Mouse (Mus musculus) adrenal gland, postnatal 14 days (tissue): ENCODE measurements at regions not wholly inside any gene's neighbourhood (a gene's known extent, or its start where the extent isn't known, plus 50 kb on each side); places are given as distances from the start of the nearest gene placed in this dataset.

Source experiments
- DNase-seq: peaks from one replicate; pipeline ENCODE4 v3.0.0; 2021; ENCODE audit warnings: mixed read lengths

DNA sequence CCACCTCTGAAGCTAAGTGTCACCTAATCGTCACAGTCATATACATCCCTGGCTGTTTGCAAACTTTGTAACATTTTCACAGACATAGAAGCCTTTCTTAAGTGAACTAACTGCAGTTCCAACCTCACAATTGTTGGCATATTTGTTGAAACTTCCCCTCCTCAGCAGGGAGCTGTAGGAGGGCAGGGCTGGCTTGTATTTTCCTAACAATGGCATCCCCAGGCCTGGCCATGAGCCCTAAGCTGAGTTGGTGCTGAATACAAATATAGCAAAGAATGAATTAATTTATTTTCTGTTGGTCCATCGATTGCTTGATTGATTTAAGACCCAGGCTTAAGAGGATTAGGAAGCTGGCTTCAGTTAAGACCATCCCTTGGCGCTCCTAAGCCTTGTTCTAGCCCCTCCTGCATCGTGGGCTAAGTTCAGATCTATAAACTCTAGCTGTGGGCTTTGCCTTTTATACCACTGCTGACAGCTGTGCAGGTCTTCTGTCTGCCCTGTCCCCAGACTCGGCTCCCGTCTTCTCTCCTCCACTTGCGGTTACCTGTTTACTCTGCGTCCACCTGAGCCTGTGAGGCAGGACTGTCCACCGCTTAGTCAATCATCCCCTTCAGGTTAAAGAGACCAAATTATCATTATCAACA, 269.8 kb downstream of the Hlx start:
- DNase-seq = no peak

- no peak for DNase-seq
Observed at GRCm38 (mm10) chr1:184461411-184461810, 271.0 kb downstream of the Hlx start.

- DNase-seq = no peak
Observed at GRCm38 (mm10) chr1:184456727-184457126, 275.7 kb downstream of the Hlx start.

- no peak for DNase-seq
Observed at GRCm38 (mm10) chr1:184454381-184454780, 278.0 kb downstream of the Hlx start.

GRCm38 (mm10) chr1:184453673-184454072, 278.7 kb downstream of the Hlx start:
- peak; percentile 19 for DNase-seq

DNA sequence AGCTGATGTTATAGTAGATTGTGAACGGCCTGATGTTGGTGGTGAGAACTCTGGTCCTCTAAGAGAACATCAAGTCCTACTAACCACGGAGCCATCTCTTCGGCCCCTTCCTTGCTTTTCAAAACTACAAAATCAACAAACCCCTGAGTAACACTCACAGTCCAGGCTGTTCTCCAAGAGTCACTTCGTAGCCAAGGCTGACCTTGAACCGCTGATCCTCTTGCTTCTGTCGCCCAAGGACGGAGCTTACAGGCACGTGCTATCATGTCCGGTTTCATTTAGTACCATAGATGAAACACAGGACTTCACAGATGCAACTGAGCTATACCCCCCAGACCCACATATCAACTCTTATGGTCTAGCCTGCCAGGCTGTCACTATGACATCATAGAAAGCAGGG, 279.4 kb downstream of the Hlx start:
- DNase-seq = peak; percentile 28

DNA sequence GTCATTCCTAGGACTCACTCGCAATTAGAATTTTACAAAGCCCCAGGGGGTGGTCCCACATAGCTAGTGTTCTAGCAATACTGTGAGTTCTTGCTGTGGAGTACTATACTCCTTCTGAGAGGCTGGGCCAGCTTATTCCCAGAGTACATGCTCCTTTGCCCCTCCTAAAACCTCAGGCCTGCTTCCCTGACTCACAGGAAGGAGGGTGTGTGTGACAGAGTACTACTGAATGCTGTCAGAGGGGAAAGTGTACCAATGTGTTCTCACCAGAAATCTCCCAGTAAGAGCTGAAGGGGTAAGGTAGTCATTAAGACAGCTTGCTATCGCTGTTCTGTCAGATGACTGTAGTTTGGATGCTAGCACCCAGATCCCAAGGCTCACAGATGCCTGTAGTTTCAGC, 280.7 kb downstream of the Hlx start:
- DNase-seq = no peak

DNA sequence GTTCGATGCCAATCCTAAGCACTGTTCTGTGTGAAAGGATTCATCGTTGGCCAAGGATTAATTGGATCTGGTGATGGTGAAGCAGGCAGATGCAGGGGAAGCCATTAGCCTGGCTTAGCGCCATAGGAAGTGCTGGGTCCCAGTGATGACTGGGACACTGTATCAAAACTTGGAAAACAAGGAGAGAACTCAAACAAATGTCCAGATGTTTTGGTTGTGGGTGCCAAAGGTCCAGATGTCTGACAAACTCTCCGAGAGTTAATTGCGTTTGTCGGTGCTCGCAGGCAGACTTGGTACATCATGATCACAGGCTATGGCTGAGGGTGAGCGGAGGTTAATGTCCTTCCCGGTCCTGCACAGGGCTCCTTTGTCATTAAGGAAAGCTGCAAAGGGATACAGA, 283.4 kb downstream of the Hlx start:
- DNase-seq = no peak

GRCm38 (mm10) chr1:184447911-184448310, 284.5 kb downstream of the Hlx start:
- peak; percentile 90 for DNase-seq

GRCm38 (mm10) chr1:184447161-184447667, 285.2 kb downstream of the Hlx start:
- peak; percentile 19 for DNase-seq

DNA sequence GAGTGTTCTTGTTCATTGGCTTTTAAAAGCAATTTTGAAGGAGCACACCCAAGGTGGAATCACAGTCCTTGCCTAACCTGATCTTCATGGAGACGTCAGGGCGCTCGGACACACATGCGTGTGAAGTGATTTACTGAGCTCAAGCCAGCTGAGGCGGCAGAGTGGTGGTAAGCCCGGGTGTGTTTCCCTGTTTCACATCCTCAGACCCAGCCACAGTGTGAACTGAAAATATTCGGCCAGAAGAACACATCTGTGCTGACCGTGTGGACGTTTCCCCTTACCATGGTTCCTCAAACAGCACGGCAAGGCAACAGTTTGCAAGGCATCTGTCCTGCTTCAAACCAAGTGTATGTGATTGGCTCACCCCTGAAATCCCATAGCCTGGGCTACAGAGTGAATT, 288.2 kb downstream of the Hlx start:
- DNase-seq = no peak

- DNase-seq = peak; percentile 9
Observed at GRCm38 (mm10) chr1:184442701-184443100, 289.7 kb downstream of the Hlx start.

- peak; percentile 26 for DNase-seq
Observed at GRCm38 (mm10) chr1:184441005-184441557, 291.3 kb downstream of the Hlx start.

DNA sequence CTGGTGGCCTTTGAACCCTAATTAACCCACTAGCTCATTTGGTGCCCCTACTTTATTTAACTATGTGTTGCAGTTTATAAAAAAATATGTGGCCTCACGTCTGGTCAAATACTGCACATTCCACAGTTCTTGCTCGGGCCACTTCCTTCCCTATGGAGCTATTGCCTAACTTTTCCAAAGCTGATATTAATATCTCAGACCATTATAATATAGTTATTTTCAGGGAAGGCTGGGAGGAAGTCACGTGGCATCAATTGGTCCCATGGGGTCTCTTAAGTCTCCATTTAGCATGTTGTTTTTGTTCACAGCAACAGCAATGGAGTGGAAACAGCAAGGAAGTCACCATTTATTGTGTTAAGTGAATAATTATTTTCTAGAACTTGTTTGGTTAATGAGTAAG, 292.9 kb downstream of the Hlx start:
- DNase-seq = no peak

- no peak for DNase-seq
Observed at GRCm38 (mm10) chr1:184436387-184436786, 296.0 kb downstream of the Hlx start.

GRCm38 (mm10) chr1:184428612-184429011, 303.8 kb downstream of the Hlx start:
- DNase-seq = no peak

GRCm38 (mm10) chr1:184428035-184428434, 304.4 kb downstream of the Hlx start:
- no peak for DNase-seq

DNA sequence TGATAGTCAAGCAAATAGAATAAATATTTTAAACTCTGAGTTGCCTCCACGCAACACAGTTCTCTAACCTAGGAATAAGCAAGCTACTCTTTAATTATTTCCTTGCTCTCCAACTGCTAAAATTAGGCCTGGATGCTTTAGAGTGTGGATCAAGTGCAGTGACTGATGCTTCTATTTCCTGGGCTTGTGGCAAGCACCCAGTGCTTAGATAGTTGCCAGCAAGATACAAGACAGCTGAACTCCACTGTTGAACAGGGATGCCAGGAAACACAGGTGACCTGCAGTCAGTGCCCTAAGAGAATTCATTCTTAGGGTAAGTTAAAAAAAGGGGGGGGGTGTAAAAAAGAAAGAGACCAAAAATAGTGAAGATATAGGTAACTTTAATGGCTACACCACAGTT, 306.7 kb downstream of the Hlx start:
- no peak for DNase-seq

GRCm38 (mm10) chr1:184424035-184424434, 308.4 kb downstream of the Hlx start:
- no peak for DNase-seq

- no peak for DNase-seq
Observed at GRCm38 (mm10) chr1:184412596-184412995, 319.8 kb downstream of the Hlx start.

- DNase-seq = no peak
Observed at GRCm38 (mm10) chr1:184411066-184411465, 321.4 kb downstream of the Hlx start.

DNA sequence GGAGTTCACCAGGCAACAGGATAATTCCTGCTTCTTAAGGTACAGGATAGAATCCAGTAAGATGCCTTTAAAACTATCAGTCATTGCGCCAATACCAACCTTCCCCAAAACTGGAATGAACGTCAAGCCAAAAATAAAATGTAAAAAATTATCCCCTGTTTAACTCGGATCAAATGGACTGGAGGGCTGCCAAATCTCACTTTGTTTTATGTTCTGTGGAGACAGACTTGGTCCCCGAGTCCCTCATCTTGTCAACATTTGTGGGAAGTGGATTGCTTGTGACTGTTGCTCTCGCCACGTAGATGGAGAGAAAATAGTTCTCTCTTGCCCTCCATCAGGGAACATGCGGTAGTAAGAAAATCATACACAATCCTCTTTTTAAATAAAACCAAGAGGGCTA, 322.4 kb downstream of the Hlx start:
- no peak for DNase-seq

- no peak for DNase-seq
Observed at GRCm38 (mm10) chr1:184402985-184403384, 329.4 kb downstream of the Hlx start.

DNA sequence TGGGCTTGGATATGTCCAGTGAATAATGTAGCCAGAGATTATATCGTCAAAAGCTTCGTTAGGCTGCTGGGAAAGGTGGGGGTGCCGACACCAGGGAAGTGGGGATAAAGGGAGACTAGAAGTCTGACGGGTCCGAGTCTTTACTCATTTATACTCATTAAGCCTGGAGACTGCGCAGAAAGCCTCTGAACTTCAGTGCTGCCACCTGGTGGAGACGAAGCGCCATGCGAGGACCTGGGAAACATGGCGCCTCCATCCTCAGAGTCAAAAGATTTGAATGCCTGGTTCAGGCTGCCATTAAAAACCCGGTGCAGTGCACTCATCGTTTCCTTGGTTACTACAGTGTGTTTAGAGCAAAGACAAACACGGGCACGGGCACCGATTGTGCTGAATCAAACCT, 337.2 kb downstream of the Hlx start:
- DNase-seq = peak; percentile 75
